Comparison of ENCODE assay signal across 8 mouse cellular contexts in genomic region chr17:43137838-43138237, GRCm38 (mm10).
DNase-seq lines count a peak whose midpoint lies in the region; ATAC-seq and TF ChIP-seq lines count a peak whose summit lies in the region.
"Had no signal": no experiment of that assay in that cellular context is flagged by ENCODE, and none has a peak within 500 bp of the region (broad histone marks: within the 10 kb centered on the region; RNA-seq: fewer than 3 reads in every experiment).

No protein-coding gene starts in this region.

- TF ChIP-seq CTCF in testis, adult 2 months (IDR thresholded peaks at IDR 0.05; ENCODE audit: control insufficient read depth, insufficient read depth, insufficient replicate concordance, low read depth, low read length): no peak

- no peaks in the 10 kb centered on the region for H3K27me3 ChIP-seq in testis, adult 2 months (ENCODE audit: control insufficient read depth, insufficient read depth, low read length)
- H3K27me3 ChIP-seq: hindbrain, embryonic 15.5 days had no signal

- H3K4me1 ChIP-seq in testis, adult 2 months (ENCODE audit: control insufficient read depth, insufficient read depth, low read length): peaks cover 2% of the 10 kb centered on the region

- ATAC-seq in hematopoietic stem cell, adult 5-6 weeks (replicated peaks in 1 of 2; ENCODE audit: insufficient read depth in 1 of 2, low FRiP score in 2 of 2, low TSS enrichment in 1 of 2, low read depth in 1 of 2, poor library complexity in 2 of 2, severe bottlenecking in 2 of 2): peak; percentile 73 to 82
- ATAC-seq in activated CD4-positive, CD25-positive, alpha-beta regulatory T cell, adult 4 months: no peak

- no peak for DNase-seq in testis, postnatal 10 days (ENCODE audit: low spot score)
- peak; percentile 63 to 72 for DNase-seq in lung, postnatal 4 days
- no peak for DNase-seq in cerebellum, postnatal 36 days
- DNase-seq in left cerebral cortex, postnatal 4 days: no peak

- peak overlapping the region; percentile 89 for H3K27ac ChIP-seq in testis, adult 2 months (ENCODE audit: control insufficient read depth, insufficient read depth, low read depth, low read length)
- H3K27ac ChIP-seq: hindbrain, embryonic 15.5 days had no signal

- H3K36me3 ChIP-seq in testis, adult 2 months (ENCODE audit: control insufficient read depth, insufficient read depth, low read length): no peaks in the 10 kb centered on the region
- H3K36me3 ChIP-seq: hindbrain, embryonic 15.5 days had no signal

- peak; percentile 94; the same call in 1 of the 2 replicates for TF ChIP-seq POLR2A in testis, adult 2 months (IDR thresholded peaks at IDR 0.05; ENCODE audit: control insufficient read depth, low read depth, low read length)

- H3K4me3 ChIP-seq in testis, adult 2 months (ENCODE audit: control insufficient read depth, low read depth, low read length): peak overlapping the region; percentile 86
- H3K4me3 ChIP-seq: hindbrain, embryonic 15.5 days had no signal

- intact Hi-C loops in left cerebral cortex, postnatal 4 days (cut with DNase I): no loop called here

Comparison
In these comparisons a context has a peak if more than half of its experiments do, and no peak if none do; other contexts are left out.
1. DNase-seq: peak in lung, postnatal 4 days (2 of 2); none in testis, postnatal 10 days (single experiment), cerebellum, postnatal 36 days (0 of 2) and left cerebral cortex, postnatal 4 days (single experiment).